Mouse (Mus musculus) limb, embryonic 15.5 days (tissue): ENCODE results near the gene Llgl1. TPM values are rescaled to one million over a fixed set of nuclear protein-coding genes. Genes with fewer than 3 reads are reported as not detected.

Experiments used
- microRNA-seq: library from miRNA; unstranded; fragments of <30 nt; microRNA quantifications from one replicate; pipeline ENCODE4, GENCODE M21; 2016
- polyA plus RNA-seq: library from polyadenylated mRNA; unstranded; fragments of >200 nt; fragmentation: Nextera tagmentation; extraction: Ambion mirVana; gene quantifications from 2 replicates; pipeline ENCODE4 v1.2.1, GENCODE M21; 2015

Gene Llgl1
- polyA plus RNA-seq, 1 experiment from 2014 or later: 56.9 TPM

Small RNA genes lying within 50 kb of the gene (microRNA-seq; reads per million reads assigned to microRNA genes)
- gene Mir5100: 2.3 reads per million, percentile 4 among the genes with 10 or more reads in this experiment

Other genes with a start within 250 kb of the Llgl1 start
- 103 and 111 TPM in 2 replicates for gene Drg2, start 245.1 kb upstream of the Llgl1 start, polyA plus RNA-seq
- gene Myo15, start 230.4 kb upstream of the Llgl1 start, polyA plus RNA-seq: 0.35 and 0.72 TPM in 2 replicates
- gene Alkbh5, start 163.3 kb upstream of the Llgl1 start, polyA plus RNA-seq: 33.1 and 37.7 TPM in 2 replicates
- 70.8 and 76.5 TPM in 2 replicates for gene Flii, start 27.5 kb downstream of the Llgl1 start, polyA plus RNA-seq
- gene Mief2, start 28.7 kb downstream of the Llgl1 start, polyA plus RNA-seq: 15.1 and 16.8 TPM in 2 replicates
- gene Top3a, start 77.6 kb downstream of the Llgl1 start, polyA plus RNA-seq: 16.0 and 16.8 TPM in 2 replicates
- gene Smcr8, start 77.8 kb downstream of the Llgl1 start, polyA plus RNA-seq: 5.4 and 5.6 TPM in 2 replicates
- 39.7 and 53.2 TPM in 2 replicates for gene Shmt1, start 112.0 kb downstream of the Llgl1 start, polyA plus RNA-seq
- gene Dhrs7b, start 130.9 kb downstream of the Llgl1 start, polyA plus RNA-seq: 34.9 and 37.8 TPM in 2 replicates
- 61.5 and 70.9 TPM in 2 replicates for gene Tmem11, start 179.5 kb downstream of the Llgl1 start, polyA plus RNA-seq
- gene Natd1, start 215.0 kb downstream of the Llgl1 start, polyA plus RNA-seq: 18.2 and 18.7 TPM in 2 replicates
- gene Map2k3, start 232.3 kb downstream of the Llgl1 start, polyA plus RNA-seq: 102 and 114 TPM in 2 replicates